Mouse (Mus musculus): ENCODE results near the gene Ifi203. TPM values are rescaled to one million over a fixed set of nuclear protein-coding genes. Genes with fewer than 3 reads are reported as not detected.
"Not testable (repeated sequence)": the region's sequence is repeated elsewhere in the genome, so short reads cannot be mapped to it uniquely, and the experiment has no call there.

The Ifi203 gene
- polyA plus RNA-seq, 1 experiment from 2014 or later: 2.7 TPM

DNA sequence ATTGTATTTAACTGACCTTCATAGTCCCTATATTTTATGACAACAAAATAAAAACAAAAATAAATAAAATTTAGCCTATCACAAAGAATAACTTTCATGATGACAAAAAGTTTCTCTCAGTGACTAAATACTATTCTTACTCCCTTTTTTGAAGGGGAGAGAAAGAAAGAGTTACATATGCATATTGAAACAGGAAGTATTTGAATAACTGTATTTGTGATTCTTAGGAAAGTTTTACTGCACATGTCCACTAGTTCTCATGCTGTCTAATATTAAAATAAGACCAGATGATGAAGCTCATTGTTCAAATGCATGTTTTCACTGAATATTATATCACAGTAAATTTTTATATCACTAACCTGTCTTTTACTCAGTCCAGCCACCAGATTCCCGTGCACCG, 950 bp downstream of the Ifi203 start:
- H3K4me2 ChIP-seq; ATAC-seq; H3K9me3 ChIP-seq (replicated peaks); H3K36me3 ChIP-seq; H3K27me3 ChIP-seq (replicated peaks); H3K4me3 ChIP-seq; H3K9ac ChIP-seq; H3K27ac ChIP-seq; H3K4me1 ChIP-seq: not testable (repeated sequence)
- WGBS (ENCODE audit: insufficient replicate concordance): 74% methylated on average over 2 of the region's 2 CpGs

DNA sequence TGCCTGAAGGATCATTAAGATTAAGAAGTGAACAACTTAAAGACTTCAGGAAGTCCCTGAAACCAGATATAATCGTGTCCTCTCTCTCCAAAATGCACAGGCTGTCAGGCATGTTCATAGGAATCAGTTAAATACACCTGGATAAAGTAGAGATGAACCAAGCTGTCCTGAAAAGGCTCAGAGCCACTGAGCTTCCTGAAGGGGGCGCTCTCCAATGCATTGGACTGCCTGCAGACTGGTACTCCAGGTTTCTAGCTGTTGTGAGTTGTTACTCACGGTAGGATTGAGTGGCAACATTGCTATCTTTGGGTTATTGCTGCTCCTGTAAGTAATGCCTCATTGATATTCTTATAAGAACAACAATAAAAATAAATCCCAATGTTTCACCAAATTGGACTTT, 23.2 kb downstream of the Ifi203 start:
- not testable (repeated sequence) for H3K4me3 ChIP-seq; H3K4me1 ChIP-seq; H3K27me3 ChIP-seq (replicated peaks); ATAC-seq; H3K4me2 ChIP-seq; H3K36me3 ChIP-seq; H3K9ac ChIP-seq; H3K27ac ChIP-seq; H3K9me3 ChIP-seq (replicated peaks)
- WGBS (ENCODE audit: insufficient replicate concordance): 41% methylated on average over 3 of the region's 3 CpGs

DNA sequence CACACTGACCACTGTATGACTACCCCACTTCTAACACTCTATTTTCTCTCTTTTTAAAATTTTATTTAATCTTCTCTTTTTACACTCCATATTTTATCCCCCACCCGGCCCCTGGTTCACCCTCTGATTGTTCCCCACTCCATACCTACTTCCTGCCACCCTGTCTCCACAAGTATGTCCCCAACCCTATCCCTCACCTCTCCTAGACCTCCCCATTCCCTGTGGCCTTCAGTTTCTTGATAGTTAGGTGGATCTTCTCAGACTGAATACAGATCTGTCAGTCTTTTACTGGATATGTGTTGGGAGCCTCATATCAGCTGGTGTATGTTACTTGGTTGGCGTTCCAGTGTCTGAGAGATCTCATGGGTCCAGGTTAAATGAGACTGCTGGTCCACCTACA, 27.9 kb downstream of the Ifi203 start:
- H3K36me3 ChIP-seq: no peaks in the 10 kb centered on the region
- H3K4me1 ChIP-seq: no peaks in the 10 kb centered on the region
- WGBS (ENCODE audit: insufficient replicate concordance): 61% methylated on average over 2 of the region's 2 CpGs
- no peak for ATAC-seq
- H3K9me3 ChIP-seq (replicated peaks): no peaks in the 10 kb centered on the region
- no peak overlapping the region for H3K4me2 ChIP-seq
- no peaks in the 10 kb centered on the region for H3K27me3 ChIP-seq (replicated peaks)
- H3K4me3 ChIP-seq: no peak overlapping the region
- H3K9ac ChIP-seq: no peak overlapping the region
- H3K27ac ChIP-seq: no peak overlapping the region

DNA sequence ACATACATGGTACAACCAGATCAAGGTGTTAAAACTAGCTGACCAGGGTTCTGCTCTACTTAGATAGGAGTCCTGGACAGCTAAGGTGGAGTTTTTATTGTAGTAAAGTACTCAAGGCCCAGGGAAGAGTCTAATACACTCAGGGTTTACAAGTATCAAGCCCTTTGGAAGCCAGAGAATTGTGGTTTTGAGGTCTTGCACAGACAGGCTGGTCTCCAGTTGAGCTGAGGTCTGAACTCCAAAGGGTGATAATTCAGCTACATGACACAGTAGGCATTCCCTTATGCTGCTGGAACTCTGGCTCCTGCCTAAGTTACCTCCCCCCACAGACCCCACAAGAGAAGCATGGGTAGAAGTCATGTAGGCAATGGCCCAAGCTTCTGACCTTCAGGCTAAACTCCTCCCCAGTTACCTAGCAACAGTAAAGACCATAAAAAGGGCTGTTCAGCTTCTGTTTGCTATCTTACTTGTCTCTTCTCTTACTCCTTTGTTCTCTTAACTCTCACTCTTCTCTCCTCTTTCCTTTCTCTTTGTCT, 29.1 kb downstream of the Ifi203 start:
- not testable (repeated sequence) for ATAC-seq; H3K9me3 ChIP-seq (replicated peaks); H3K4me1 ChIP-seq; H3K4me2 ChIP-seq; H3K27me3 ChIP-seq (replicated peaks); H3K4me3 ChIP-seq; H3K9ac ChIP-seq; H3K27ac ChIP-seq; H3K36me3 ChIP-seq

DNA sequence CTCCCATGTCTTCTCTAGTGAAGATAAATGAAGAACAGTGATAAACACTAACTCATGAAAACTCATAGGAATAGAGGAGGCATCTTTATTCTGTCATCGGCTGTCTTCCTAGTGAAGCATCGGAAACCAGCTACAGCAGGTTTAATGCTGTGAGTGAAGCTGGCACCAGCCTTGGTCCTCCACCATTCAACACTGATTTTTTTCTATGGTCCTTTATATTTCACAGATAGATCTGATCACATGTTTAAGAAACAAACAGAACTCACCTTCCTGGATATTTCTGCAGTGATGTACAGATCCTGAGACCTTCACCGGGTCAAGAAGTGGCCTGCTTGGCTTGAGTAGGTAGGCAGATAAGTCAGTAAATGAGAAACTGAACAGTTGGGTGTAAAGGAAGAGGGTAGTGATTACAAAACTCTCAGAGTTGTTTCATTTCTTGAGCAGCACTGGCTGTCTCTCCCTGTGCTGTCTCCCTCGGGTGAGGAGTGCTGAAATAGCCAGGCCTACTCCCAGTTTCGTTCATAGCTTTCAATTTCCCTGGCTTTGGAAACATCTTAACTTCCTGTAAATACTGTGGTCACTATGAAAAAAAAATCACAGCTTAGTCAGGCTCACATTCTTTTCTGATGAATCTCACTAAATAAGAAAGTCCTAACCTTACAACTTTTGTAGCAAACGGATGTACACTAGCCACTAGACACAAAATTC, 29.8 kb downstream of the Ifi203 start, which contains the start of gene Ifi211:
Gene Ifi211, minus strand, starts transcription at position 499 of the 708 bp plus-strand sequence.
- not testable (repeated sequence) for H3K4me1 ChIP-seq; H3K9ac ChIP-seq; ATAC-seq; H3K27ac ChIP-seq; H3K4me2 ChIP-seq; H3K9me3 ChIP-seq (replicated peaks); H3K27me3 ChIP-seq (replicated peaks); H3K36me3 ChIP-seq; H3K4me3 ChIP-seq
- 64% methylated on average over 6 of the region's 6 CpGs for WGBS (ENCODE audit: insufficient replicate concordance)

DNA sequence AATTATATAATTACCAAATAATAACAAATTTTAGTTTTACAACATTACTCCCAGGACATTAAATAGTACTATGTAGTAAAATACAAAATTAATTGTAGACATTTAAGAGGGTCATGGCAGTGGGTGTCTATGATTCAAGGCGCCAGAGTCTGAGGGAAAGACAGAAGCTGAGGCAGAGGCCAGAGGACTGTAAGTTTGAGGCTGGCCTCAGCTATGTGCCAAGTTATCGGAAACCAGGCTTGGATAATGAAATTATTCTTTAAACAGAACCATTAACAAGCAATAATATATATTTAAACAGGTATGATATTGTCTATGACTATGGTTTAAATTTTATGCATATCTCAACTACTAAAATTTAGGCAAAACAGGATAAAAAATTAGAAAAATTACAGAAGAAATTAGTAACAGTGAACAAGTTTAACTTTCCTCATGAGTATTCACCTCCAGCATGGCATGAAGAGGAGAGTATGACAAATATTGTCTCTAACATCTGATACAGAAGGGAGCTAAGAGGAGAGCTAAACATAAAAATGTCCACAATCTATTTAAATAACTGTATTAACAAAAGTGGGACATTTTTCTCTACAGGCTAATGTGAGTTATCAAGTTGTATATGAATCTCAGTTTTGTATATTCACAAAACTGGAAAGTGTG, 30.5 kb downstream of the Ifi203 start:
- 62% methylated on average over 2 of the region's 2 CpGs for WGBS (ENCODE audit: insufficient replicate concordance)
- Histone ChIP-seq H3K36me3 (no peaks in the 10 kb centered on the region), H3K9ac (no peak overlapping the region), H3K4me3 (no peak overlapping the region), H3K27ac (no peak overlapping the region), H3K4me2 (no peak overlapping the region), H3K4me1 (no peaks in the 10 kb centered on the region), H3K9me3 (replicated peaks) (no peaks in the 10 kb centered on the region), H3K27me3 (replicated peaks) (no peaks in the 10 kb centered on the region)
- ATAC-seq: no peak

DNA sequence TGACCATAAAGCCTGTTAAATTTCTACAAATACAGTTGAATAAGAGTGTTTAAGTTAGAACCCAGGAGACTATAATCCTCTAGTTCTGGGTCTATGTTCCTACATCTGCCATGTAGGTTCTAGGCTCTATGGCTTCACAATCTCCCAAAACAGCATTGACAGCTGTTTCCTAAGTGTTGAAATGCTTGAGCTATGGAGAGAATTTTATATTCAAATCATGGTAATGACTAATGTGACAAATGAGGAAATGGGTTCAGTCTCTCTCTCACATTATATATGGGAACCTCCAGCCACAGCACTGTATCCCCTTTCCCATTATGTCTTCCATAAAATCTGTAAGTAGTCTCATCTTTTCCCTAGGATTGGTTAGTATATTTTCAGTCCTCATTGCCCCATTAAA, 34.1 kb downstream of the Ifi203 start:
- H3K36me3 ChIP-seq, H3K4me2 ChIP-seq, ATAC-seq: not testable (repeated sequence)

DNA sequence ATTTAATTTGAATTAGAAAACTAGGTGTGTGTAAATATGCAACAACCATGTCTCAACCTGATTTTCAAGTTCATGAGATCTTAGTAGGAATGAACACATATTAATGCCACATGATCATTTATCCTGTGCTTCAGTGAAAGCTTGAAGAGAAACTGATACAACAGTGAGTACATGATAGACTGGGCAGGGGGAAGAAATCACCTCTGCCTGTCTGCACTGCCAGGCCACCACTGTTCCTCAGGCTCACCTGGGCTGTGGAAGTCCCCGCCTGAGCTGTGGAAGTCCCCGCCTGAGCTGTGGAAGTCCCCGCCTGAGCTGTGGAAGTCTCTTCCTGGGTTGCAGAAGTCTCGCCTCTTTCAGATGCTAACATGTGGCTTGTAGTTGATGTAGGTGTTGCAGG, 36.6 kb downstream of the Ifi203 start:
- H3K4me1 ChIP-seq; H3K27ac ChIP-seq; H3K27me3 ChIP-seq (replicated peaks); H3K9me3 ChIP-seq (replicated peaks); H3K9ac ChIP-seq; H3K4me3 ChIP-seq; H3K36me3 ChIP-seq; H3K4me2 ChIP-seq; ATAC-seq: not testable (repeated sequence)
- whole genome bisulfite sequencing (ENCODE audit: insufficient replicate concordance): 68% methylated on average over 4 of the region's 4 CpGs

More for the DNA sequence above, 34.1 kb downstream of the Ifi203 start:
- not testable (repeated sequence) for H3K27ac ChIP-seq; H3K4me3 ChIP-seq; H3K4me1 ChIP-seq; H3K9me3 ChIP-seq (replicated peaks); H3K27me3 ChIP-seq (replicated peaks); H3K9ac ChIP-seq

DNA sequence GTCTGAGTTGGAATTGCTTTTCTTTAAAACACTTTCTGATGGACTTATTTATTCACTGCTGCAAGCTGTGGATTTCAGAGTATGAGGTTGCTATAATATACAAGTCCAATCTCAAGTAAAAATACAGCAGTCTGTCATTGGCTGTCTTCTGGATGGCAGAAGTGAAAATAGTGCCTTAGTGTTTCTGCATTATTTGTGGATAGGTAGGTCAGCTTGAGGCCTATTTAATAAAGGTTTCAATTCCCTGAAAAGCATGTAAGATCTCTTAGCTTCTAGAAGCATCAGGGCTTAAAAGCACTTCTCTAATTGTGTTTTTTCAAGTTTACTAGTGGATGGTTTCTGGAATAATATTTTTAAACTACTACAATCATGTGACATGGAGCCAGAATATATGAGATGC, 52.7 kb downstream of the Ifi203 start:
- not testable (repeated sequence) for H3K4me2 ChIP-seq; H3K36me3 ChIP-seq; H3K9ac ChIP-seq; H3K9me3 ChIP-seq (replicated peaks); ATAC-seq; H3K4me1 ChIP-seq; H3K27ac ChIP-seq; H3K4me3 ChIP-seq; H3K27me3 ChIP-seq (replicated peaks)

DNA sequence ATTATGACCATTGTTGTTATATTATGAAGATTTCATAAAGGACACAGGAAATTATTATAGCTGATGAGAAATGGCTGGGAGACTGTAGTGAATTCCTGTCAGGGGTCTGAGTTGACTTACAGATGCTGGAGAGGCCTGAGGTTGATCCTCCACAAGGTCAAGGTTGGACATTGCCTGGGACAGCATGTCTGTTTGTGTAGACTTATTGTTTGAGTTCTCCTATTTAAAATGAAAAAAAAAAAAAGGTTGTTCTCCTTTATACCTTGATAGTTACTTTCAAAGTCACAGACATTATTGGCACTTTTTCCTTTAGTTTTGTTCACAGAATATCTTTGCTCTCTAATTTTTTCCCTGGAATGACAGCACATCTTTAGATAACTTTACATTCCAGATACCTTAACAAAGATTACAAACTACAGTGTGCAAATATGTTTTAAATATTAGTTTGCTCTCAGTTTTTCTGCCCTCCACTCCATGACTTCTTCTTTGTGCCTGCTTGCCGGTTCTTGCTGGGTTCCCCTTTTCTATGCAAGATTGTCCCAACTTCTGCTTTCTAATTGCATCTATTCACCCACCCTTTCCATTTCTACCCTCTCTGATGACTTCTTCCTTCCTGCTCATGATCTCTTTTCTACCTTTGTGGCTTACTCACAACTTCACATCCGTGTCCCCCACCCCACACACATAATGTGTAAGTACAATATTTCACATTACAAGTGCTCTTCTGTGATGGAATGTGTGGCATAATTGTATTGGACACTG, 55.3 kb downstream of the Ifi203 start:
- 50% methylated on average over 1 of the region's 2 CpGs for WGBS (ENCODE audit: insufficient replicate concordance)
- ATAC-seq: not testable (repeated sequence)

DNA sequence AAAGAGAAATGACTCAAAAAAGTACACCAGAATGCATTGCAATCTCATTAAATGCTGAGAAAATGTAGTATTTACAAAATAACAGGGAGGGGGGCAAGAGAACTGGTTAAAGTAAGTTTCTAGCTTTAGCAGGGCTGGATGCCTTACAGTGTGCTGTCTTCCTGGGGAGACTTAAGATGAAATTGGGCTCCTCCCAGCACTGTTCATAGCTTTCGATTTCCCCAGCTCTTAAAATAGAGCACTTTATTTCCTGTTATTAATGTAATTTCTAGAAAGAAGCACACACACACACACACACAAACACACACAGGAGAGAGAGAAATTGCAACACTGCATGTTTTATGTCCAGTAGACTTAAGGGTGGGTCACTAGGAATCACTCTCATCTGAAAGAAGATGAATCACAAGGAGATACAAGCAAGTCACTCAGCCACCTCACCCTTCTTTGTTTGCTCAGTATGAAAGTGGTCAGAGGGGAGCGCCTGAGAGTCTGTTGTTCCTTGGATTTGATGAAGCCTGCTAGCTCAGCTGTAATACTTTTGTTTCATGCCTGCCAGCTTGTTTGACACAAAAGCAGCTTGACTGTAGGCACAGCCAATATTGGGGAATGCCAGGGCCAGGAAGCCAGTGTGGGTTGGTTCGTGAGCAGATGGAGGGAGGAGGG, 62.3 kb downstream of the Ifi203 start:
- not testable (repeated sequence) for ATAC-seq; H3K9me3 ChIP-seq (replicated peaks); H3K36me3 ChIP-seq; H3K27me3 ChIP-seq (replicated peaks); H3K27ac ChIP-seq; H3K9ac ChIP-seq; H3K4me3 ChIP-seq; H3K4me2 ChIP-seq; H3K4me1 ChIP-seq
- 63% methylated on average over 3 of the region's 3 CpGs for WGBS (ENCODE audit: insufficient replicate concordance)

More for the DNA sequence above, 55.3 kb downstream of the Ifi203 start:
- not testable (repeated sequence) for H3K27me3 ChIP-seq (replicated peaks); H3K36me3 ChIP-seq; H3K27ac ChIP-seq; H3K4me2 ChIP-seq; H3K9me3 ChIP-seq (replicated peaks); H3K4me1 ChIP-seq; H3K9ac ChIP-seq; H3K4me3 ChIP-seq

Data from liver, embryonic 12.5 days (tissue).